Mouse (Mus musculus): ENCODE data around the gene Arid3c. TPM values are rescaled to one million over a fixed set of nuclear protein-coding genes. Genes with fewer than 3 reads are reported as not detected.

Gene Arid3c
- total RNA-seq, 1 experiment = not detected

GRCm38 (mm10) chr4:41726826-41727621 lies 3.9 kb downstream of the Arid3c start:
- Histone ChIP-seq H3K36me3 (ENCODE audit: control insufficient read depth, insufficient read depth, low read length, poor library complexity, severe bottlenecking) (no peaks in the 10 kb centered on the region), H3K9ac (ENCODE audit: insufficient read depth, low read depth, low read length, poor library complexity, severe bottlenecking) (no peak overlapping the region), H3K4me1 (ENCODE audit: control insufficient read depth in 2 of 2, insufficient read depth in 2 of 2, low read length in 2 of 2, poor library complexity in 1 of 2) (peaks cover 6 to 7% of the 10 kb centered on the region in 2 experiments; a peak in 2 of 4 replicates), H3K9me3 (ENCODE audit: control insufficient read depth, insufficient read depth, low read depth, low read length) (no peaks in the 10 kb centered on the region), H3K4me3 (ENCODE audit: insufficient read depth in 1 of 2, low read depth in 1 of 2, low read length in 2 of 2, poor library complexity in 1 of 2, severe bottlenecking in 1 of 2) (no peak overlapping the region), H3K27ac (ENCODE audit: insufficient read depth, low read depth, low read length, poor library complexity, severe bottlenecking) (no peak overlapping the region)
- TF ChIP-seq ZC3H11A (IDR thresholded peaks at IDR 0.05; ENCODE audit: borderline replicate concordance, low read depth, low read length) (no peak), CHD2 (IDR thresholded peaks at IDR 0.05; ENCODE audit: low read depth, low read length) (no peak), ZNF384 (IDR thresholded peaks at IDR 0.05; ENCODE audit: low read depth, low read length) (no peak), MAFK (IDR thresholded peaks at IDR 0.05; ENCODE audit: insufficient read depth, low read depth, low read length) (no peak), HCFC1 (IDR thresholded peaks at IDR 0.05; ENCODE audit: borderline replicate concordance, insufficient read depth, low read length) (no peak)
- DNase-seq (ENCODE audit: low read depth, low spot score) = no peak
- in situ Hi-C loops (cut with MboI; ENCODE audit: low sequenced_read_pairs in 2 of 2, unreplicated experiment in 2 of 2) = no loop called here

DNA sequence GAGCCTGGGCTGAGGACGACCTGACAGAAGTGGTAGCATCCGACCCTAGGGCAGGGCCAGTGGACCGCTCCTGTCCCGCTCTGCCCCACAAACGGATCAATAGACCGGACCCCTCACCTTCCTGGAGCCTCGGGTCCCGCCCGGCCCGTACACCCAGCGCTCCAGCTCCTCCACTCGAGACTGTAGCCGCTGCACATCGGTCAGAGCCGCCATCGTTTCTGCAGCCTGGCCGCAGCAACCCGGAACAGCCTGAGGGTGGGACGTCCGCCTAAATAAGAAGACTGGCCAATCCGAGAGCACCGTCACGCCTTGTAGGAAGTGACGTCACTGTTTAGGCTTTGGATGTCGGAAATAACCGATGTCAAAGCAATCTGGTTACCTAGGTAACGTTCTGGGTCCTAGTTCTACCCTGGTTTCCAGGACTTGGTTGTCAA lies 8.0 kb downstream of the Arid3c start, which contains the start of gene Dctn3:
Gene Dctn3, minus strand, starts transcription at position 253 of the 434 bp plus-strand sequence.
- no peak within 1 kb of the TSS for H3K27ac ChIP-seq (ENCODE audit: insufficient read depth, low read depth, low read length, poor library complexity, severe bottlenecking)
- peak; percentile 95 for DNase-seq (ENCODE audit: low read depth, low spot score)
- TF ChIP-seq CHD2 (IDR thresholded peaks at IDR 0.05; ENCODE audit: low read depth, low read length) (peak; percentile 49; the same call in 1 of the 2 replicates), ZNF384 (IDR thresholded peaks at IDR 0.05; ENCODE audit: low read depth, low read length) (no peak), HCFC1 (IDR thresholded peaks at IDR 0.05; ENCODE audit: borderline replicate concordance, insufficient read depth, low read length) (no peak)

DNA sequence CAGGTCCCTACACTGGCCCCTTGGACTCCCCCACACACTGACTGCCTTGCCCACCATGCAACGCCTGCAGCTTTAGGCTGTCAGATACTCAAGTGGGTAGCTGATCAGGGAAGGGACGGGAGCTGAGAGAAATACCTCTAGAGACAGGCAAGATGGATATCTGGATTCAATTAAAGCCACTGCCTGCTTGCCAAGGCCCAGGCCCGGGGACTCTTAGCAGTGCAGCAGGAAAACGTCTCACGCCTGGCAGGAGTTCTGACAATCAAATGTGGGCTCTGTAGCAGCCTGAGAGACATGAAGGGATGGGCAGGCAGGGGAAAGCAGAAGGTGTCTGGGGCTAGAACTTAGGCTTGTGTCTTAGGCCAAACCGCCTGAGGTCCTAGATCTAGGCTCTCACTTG lies 14.1 kb downstream of the Arid3c start:
- H3K27ac ChIP-seq (ENCODE audit: insufficient read depth, low read depth, low read length, poor library complexity, severe bottlenecking) = no peak overlapping the region

More for the DNA sequence above, 8.0 kb downstream of the Arid3c start, which contains the start of gene Dctn3:
- peak within 1 kb of the TSS; percentile 85 for H3K9ac ChIP-seq (ENCODE audit: insufficient read depth, low read depth, low read length, poor library complexity, severe bottlenecking)
- H3K9me3 ChIP-seq (ENCODE audit: control insufficient read depth, insufficient read depth, low read depth, low read length) = no peaks in the 10 kb centered on the region
- H3K4me1 ChIP-seq (ENCODE audit: control insufficient read depth in 2 of 2, insufficient read depth in 2 of 2, low read length in 2 of 2, poor library complexity in 1 of 2) = peaks cover 4 to 6% of the 10 kb centered on the region in 2 experiments; a peak in 1 of 4 replicates
- H3K4me3 ChIP-seq (ENCODE audit: insufficient read depth in 1 of 2, low read depth in 1 of 2, low read length in 2 of 2, poor library complexity in 1 of 2, severe bottlenecking in 1 of 2) = peak within 1 kb of the TSS; percentile 84 to 85
- 0 out of 2 replicates have a peak, but pooled peaks cover 4% of the 10 kb centered on the region for H3K36me3 ChIP-seq (ENCODE audit: control insufficient read depth, insufficient read depth, low read length, poor library complexity, severe bottlenecking)
- in situ Hi-C loops (cut with MboI; ENCODE audit: low sequenced_read_pairs in 2 of 2, unreplicated experiment in 2 of 2) = loop anchor here in 1 of 2 experiments (25.0 kb wide), 1 partner anchor 161 kb away; the partner anchor contains the start of genes Dnaic1 and Fam219a

DNA sequence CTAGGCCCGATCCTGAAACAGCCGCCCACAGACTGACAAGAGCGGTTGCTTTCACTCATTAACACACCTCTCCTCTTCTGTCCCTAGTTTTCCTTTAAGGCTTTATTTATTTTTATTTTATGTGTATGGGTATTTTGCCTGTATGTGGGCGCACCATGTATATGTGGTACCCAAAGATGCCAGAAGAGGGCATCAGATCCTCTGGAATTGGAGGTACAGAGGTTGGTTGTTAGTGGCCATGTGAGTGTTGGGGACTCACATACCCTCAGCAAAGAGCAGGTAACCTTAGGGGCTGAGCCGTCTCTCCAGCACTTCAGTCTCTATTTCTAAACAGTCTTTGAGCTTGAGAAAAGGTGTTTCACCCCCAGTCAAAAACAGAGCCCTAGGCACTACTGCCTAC lies 15.3 kb downstream of the Arid3c start:
- in situ Hi-C loops (cut with MboI; ENCODE audit: low sequenced_read_pairs in 2 of 2, unreplicated experiment in 2 of 2) = loop anchor here in 1 of 2 experiments (25.0 kb wide), 1 partner anchor 153 kb away; the partner anchor contains the start of genes Dnaic1 and Fam219a
- H3K4me3 ChIP-seq (ENCODE audit: insufficient read depth in 1 of 2, low read depth in 1 of 2, low read length in 2 of 2, poor library complexity in 1 of 2, severe bottlenecking in 1 of 2) = no peak overlapping the region
- H3K4me1 ChIP-seq (ENCODE audit: control insufficient read depth in 2 of 2, insufficient read depth in 2 of 2, low read length in 2 of 2, poor library complexity in 1 of 2) = peaks cover 2 to 5% of the 10 kb centered on the region in 2 experiments; a peak in 1 of 4 replicates
- H3K36me3 ChIP-seq (ENCODE audit: control insufficient read depth, insufficient read depth, low read length, poor library complexity, severe bottlenecking) = peaks cover 21% of the 10 kb centered on the region; the same call in 1 of the 2 replicates
- no peak for DNase-seq (ENCODE audit: low read depth, low spot score)
- TF ChIP-seq ZNF384 (IDR thresholded peaks at IDR 0.05; ENCODE audit: low read depth, low read length) = no peak
- TF ChIP-seq HCFC1 (IDR thresholded peaks at IDR 0.05; ENCODE audit: borderline replicate concordance, insufficient read depth, low read length) = no peak
- TF ChIP-seq MAFK (IDR thresholded peaks at IDR 0.05; ENCODE audit: insufficient read depth, low read depth, low read length) = no peak
- TF ChIP-seq ZC3H11A (IDR thresholded peaks at IDR 0.05; ENCODE audit: borderline replicate concordance, low read depth, low read length) = no peak
- no peak for TF ChIP-seq CHD2 (IDR thresholded peaks at IDR 0.05; ENCODE audit: low read depth, low read length)
- H3K9ac ChIP-seq (ENCODE audit: insufficient read depth, low read depth, low read length, poor library complexity, severe bottlenecking) = no peak overlapping the region
- H3K27ac ChIP-seq (ENCODE audit: insufficient read depth, low read depth, low read length, poor library complexity, severe bottlenecking) = no peak overlapping the region
- no peaks in the 10 kb centered on the region for H3K9me3 ChIP-seq (ENCODE audit: control insufficient read depth, insufficient read depth, low read depth, low read length)

More for the DNA sequence above, 14.1 kb downstream of the Arid3c start:
- Histone ChIP-seq H3K4me1 (ENCODE audit: control insufficient read depth in 2 of 2, insufficient read depth in 2 of 2, low read length in 2 of 2, poor library complexity in 1 of 2) (peaks cover 2 to 3% of the 10 kb centered on the region in 2 experiments; a peak in 1 of 4 replicates), H3K36me3 (ENCODE audit: control insufficient read depth, insufficient read depth, low read length, poor library complexity, severe bottlenecking) (peaks cover 16% of the 10 kb centered on the region; the same call in 1 of the 2 replicates), H3K4me3 (ENCODE audit: insufficient read depth in 1 of 2, low read depth in 1 of 2, low read length in 2 of 2, poor library complexity in 1 of 2, severe bottlenecking in 1 of 2) (no peak overlapping the region), H3K9ac (ENCODE audit: insufficient read depth, low read depth, low read length, poor library complexity, severe bottlenecking) (no peak overlapping the region), H3K9me3 (ENCODE audit: control insufficient read depth, insufficient read depth, low read depth, low read length) (no peaks in the 10 kb centered on the region)
- no peak for TF ChIP-seq CHD2 (IDR thresholded peaks at IDR 0.05; ENCODE audit: low read depth, low read length)
- TF ChIP-seq MAFK (IDR thresholded peaks at IDR 0.05; ENCODE audit: insufficient read depth, low read depth, low read length) = no peak
- no peak for TF ChIP-seq HCFC1 (IDR thresholded peaks at IDR 0.05; ENCODE audit: borderline replicate concordance, insufficient read depth, low read length)
- no peak for TF ChIP-seq ZNF384 (IDR thresholded peaks at IDR 0.05; ENCODE audit: low read depth, low read length)
- TF ChIP-seq ZC3H11A (IDR thresholded peaks at IDR 0.05; ENCODE audit: borderline replicate concordance, low read depth, low read length) = no peak
- DNase-seq (ENCODE audit: low read depth, low spot score) = no peak
- in situ Hi-C loops (cut with MboI; ENCODE audit: low sequenced_read_pairs in 2 of 2, unreplicated experiment in 2 of 2) = loop anchor here in 1 of 2 experiments (25.0 kb wide), 1 partner anchor 155 kb away; the partner anchor contains the start of genes Dnaic1 and Fam219a

All from ES-E14 (cell line).